Mouse (Mus musculus) B cell, adult 2 months (primary cell): Measurements from ENCODE around the gene Gale.

ENCODE experiments used
- DNase-seq, 2 experiments: peaks; one replicate each; pipeline ENCODE4 v3.0.0; 2022

Gene Gale

GRCm38 (mm10) chr4:135963457-135964193, at the start of gene Gale:
Gale (plus strand) TSS chr4:135963727.
- DNase-seq: peak; percentile 94 to 95

GRCm38 (mm10) chr4:135918635-135919279, 44.8 kb upstream of the Gale start:
- DNase-seq: peak; percentile 39

GRCm38 (mm10) chr4:135919280-135919639, 44.3 kb upstream of the Gale start:
- DNase-seq: no peak

- peak; percentile 98 to 99 for DNase-seq
Measured at GRCm38 (mm10) chr4:135920304-135921241, 43.0 kb upstream of the Gale start, which contains the start of gene Fuca1. Fuca1 (plus strand) TSS chr4:135920735.

- peak; percentile 28 to 31 for DNase-seq
Measured at GRCm38 (mm10) chr4:135921257-135922120, 42.0 kb upstream of the Gale start.

GRCm38 (mm10) chr4:135922190-135922589, 41.3 kb upstream of the Gale start:
- no peak for DNase-seq

GRCm38 (mm10) chr4:135924418-135924817, 39.1 kb upstream of the Gale start:
- DNase-seq: no peak

GRCm38 (mm10) chr4:135925341-135925740, 38.2 kb upstream of the Gale start:
- no peak for DNase-seq

GRCm38 (mm10) chr4:135926195-135926808, 37.2 kb upstream of the Gale start:
- no peak for DNase-seq

- no peak for DNase-seq
Measured at GRCm38 (mm10) chr4:135926861-135927260, 36.7 kb upstream of the Gale start.

GRCm38 (mm10) chr4:135928376-135928775, 35.2 kb upstream of the Gale start:
- DNase-seq: no peak

GRCm38 (mm10) chr4:135929405-135929804, 34.1 kb upstream of the Gale start:
- no peak for DNase-seq

- no peak for DNase-seq
Measured at GRCm38 (mm10) chr4:135929828-135930227, 33.7 kb upstream of the Gale start.

GRCm38 (mm10) chr4:135930239-135930638, 33.3 kb upstream of the Gale start:
- DNase-seq: no peak

- DNase-seq: peak; percentile 63 to 67
Measured at GRCm38 (mm10) chr4:135931832-135932231, 31.7 kb upstream of the Gale start.

GRCm38 (mm10) chr4:135934708-135935500, 28.6 kb upstream of the Gale start:
- no peak for DNase-seq

- DNase-seq: no peak
Measured at GRCm38 (mm10) chr4:135935502-135935901, 28.0 kb upstream of the Gale start.

- no peak for DNase-seq
Measured at GRCm38 (mm10) chr4:135938858-135939257, 24.7 kb upstream of the Gale start.

- peak; percentile 56 for DNase-seq
Measured at GRCm38 (mm10) chr4:135941026-135941425, 22.5 kb upstream of the Gale start.

- peak; percentile 22 to 26 for DNase-seq
Measured at GRCm38 (mm10) chr4:135942193-135942592, 21.3 kb upstream of the Gale start.

GRCm38 (mm10) chr4:135943389-135943788, 20.1 kb upstream of the Gale start:
- DNase-seq: no peak
